Mouse (Mus musculus): ENCODE measurements around the gene Mta1.
A peak's percentile ranks its signal among the peaks of the same experiment; 100 is the strongest.

Mta1 gene

DNA sequence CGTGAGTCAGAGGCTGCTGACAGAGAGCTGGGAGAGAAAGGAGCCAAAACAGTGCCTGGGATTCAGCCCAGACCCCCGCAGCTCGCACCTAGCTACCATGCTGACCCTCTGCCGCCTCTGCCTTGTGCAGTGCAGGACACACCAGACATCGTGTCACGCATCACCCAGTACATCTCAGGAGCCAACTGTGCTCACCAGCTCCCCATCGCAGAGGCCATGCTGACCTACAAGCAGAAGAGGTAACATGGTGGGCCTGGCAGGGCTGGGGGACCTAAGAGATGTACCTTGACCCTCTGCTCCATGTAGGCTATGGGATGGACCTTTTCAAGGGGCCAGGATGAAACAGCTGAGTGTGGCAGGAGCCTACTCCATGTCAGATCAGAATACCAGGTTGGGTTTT is 34.4 kb upstream of the Mta1 start:
- Histone ChIP-seq H3K36me3 (ENCODE audit: insufficient read depth, low read length) (peaks cover 97% of the 10 kb centered on the region), H3K4me3 (replicated peaks; ENCODE audit: low read length) (no peak overlapping the region), H3K4me1 (replicated peaks; ENCODE audit: low read depth, low read length) (no peaks in the 10 kb centered on the region; the same call in 1 of the 2 replicates), H3K9me3 (ENCODE audit: low read length) (peaks cover 15% of the 10 kb centered on the region; the same call in 1 of the 2 replicates), H3K27me3 (ENCODE audit: insufficient read depth, low read length) (no peaks in the 10 kb centered on the region)
- no peak for TF ChIP-seq POU5F1 (IDR thresholded peaks at IDR 0.05; ENCODE audit: borderline replicate concordance, low read length)
- no peak for TF ChIP-seq CTCF (conservative IDR thresholded peaks at IDR 0.05; ENCODE audit: low read length)
- no peak for TF ChIP-seq NANOG (IDR thresholded peaks at IDR 0.05; ENCODE audit: borderline replicate concordance, low read length)

DNA sequence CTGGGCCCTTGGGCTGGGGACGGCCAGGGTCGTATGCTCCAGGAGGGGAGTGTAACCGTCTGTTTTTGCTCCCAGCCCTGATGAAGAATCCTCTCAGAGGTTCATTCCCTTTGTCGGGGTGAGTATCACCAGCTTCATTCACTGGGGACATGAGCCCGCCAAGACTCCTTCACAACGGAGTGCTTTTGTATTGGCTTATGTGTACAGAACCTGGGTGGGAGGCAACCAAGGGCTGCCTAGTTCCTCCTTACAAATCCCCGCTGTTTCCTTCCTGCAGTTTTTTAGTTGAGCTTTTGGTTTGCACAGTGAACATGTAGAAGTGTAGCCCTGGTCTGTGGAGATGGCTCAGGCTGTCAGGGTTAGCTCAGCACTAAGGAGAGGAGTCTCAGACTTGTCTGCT is 30.1 kb upstream of the Mta1 start:
- TF ChIP-seq NANOG (IDR thresholded peaks at IDR 0.05; ENCODE audit: borderline replicate concordance, low read length) (no peak), CTCF (conservative IDR thresholded peaks at IDR 0.05; ENCODE audit: low read length) (no peak), POU5F1 (IDR thresholded peaks at IDR 0.05; ENCODE audit: borderline replicate concordance, low read length) (no peak)
- Histone ChIP-seq H3K9me3 (ENCODE audit: low read length) (0 out of 2 replicates have a peak, but pooled peaks cover 6% of the 10 kb centered on the region), H3K36me3 (ENCODE audit: insufficient read depth, low read length) (peaks cover 90% of the 10 kb centered on the region), H3K4me1 (replicated peaks; ENCODE audit: low read depth, low read length) (peaks cover 6% of the 10 kb centered on the region), H3K4me3 (replicated peaks; ENCODE audit: low read length) (no peak overlapping the region), H3K27me3 (ENCODE audit: insufficient read depth, low read length) (no peaks in the 10 kb centered on the region)

DNA sequence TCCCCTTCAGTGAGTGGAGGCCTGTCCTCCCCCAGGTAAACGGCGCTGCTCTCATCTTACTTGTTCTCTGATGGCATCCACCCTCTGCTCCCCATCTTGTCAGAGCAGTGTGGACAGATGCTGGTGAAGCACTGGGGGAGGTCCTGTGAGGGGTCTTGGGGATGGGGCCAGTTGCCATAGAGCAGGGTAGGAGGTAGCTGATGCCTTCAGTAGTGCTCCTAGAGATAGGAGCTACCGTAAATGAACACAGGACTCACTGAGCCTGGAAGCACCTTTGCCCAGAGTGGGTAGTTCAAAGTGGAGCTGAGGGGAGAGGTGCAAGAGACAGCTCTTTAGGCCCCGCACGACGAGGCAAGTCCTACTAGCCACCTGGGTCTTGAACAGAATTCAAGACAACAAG is 28.7 kb upstream of the Mta1 start:
- TF ChIP-seq POU5F1 (IDR thresholded peaks at IDR 0.05; ENCODE audit: borderline replicate concordance, low read length): no peak
- TF ChIP-seq CTCF (conservative IDR thresholded peaks at IDR 0.05; ENCODE audit: low read length): no peak
- Histone ChIP-seq H3K36me3 (ENCODE audit: insufficient read depth, low read length) (peaks cover 76% of the 10 kb centered on the region), H3K9me3 (ENCODE audit: low read length) (0 out of 2 replicates have a peak, but pooled peaks cover 4% of the 10 kb centered on the region), H3K4me3 (replicated peaks; ENCODE audit: low read length) (no peak overlapping the region), H3K4me1 (replicated peaks; ENCODE audit: low read depth, low read length) (peaks cover 19% of the 10 kb centered on the region), H3K27me3 (ENCODE audit: insufficient read depth, low read length) (no peaks in the 10 kb centered on the region)

DNA sequence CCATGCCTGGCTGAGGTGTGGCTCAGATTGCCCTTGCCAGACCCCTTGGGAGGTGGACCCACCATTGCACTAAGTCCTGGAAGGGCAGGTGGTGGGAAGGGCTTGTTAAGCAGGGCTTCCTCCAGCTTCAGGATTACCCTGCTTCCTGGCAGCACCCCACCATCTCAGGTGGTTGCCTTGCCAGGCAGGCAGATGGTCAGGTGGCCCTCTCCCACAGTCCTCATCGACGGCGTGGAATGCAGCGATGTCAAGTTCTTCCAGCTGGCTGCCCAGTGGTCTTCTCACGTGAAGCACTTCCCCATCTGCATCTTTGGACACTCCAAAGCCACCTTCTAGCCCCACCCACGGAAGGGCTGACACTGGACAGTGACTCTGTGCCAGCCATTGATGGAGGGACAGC is 26.8 kb upstream of the Mta1 start:
- Histone ChIP-seq H3K36me3 (ENCODE audit: insufficient read depth, low read length) (peaks cover 58% of the 10 kb centered on the region), H3K9me3 (ENCODE audit: low read length) (no peaks in the 10 kb centered on the region), H3K4me1 (replicated peaks; ENCODE audit: low read depth, low read length) (peaks cover 33% of the 10 kb centered on the region), H3K27me3 (ENCODE audit: insufficient read depth, low read length) (no peaks in the 10 kb centered on the region), H3K4me3 (replicated peaks; ENCODE audit: low read length) (no peak overlapping the region)
- TF ChIP-seq CTCF (conservative IDR thresholded peaks at IDR 0.05; ENCODE audit: low read length) (no peak), NANOG (IDR thresholded peaks at IDR 0.05; ENCODE audit: borderline replicate concordance, low read length) (no peak), POU5F1 (IDR thresholded peaks at IDR 0.05; ENCODE audit: borderline replicate concordance, low read length) (no peak)

DNA sequence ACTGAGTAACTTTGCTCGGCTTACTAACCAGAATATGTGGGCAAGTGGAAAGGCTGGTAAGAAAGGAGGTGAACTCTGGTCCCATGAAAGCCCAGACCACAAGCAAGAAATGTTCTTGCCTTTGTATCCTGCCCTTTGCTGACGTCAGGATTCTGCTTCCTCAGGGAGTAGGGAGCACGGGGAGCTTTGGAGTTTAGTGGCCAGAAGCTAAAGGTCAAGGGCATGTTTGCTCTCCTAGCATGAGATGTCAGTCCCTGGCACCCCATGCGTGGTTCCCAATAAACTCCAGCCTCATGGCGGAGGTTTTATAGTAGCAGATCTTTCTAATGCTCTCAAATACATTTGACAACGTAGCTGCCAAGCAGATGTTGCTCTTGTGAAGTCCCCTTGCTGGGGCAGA is 26.3 kb upstream of the Mta1 start:
- TF ChIP-seq NANOG (IDR thresholded peaks at IDR 0.05; ENCODE audit: borderline replicate concordance, low read length) (no peak), CTCF (conservative IDR thresholded peaks at IDR 0.05; ENCODE audit: low read length) (no peak)
- no peaks in the 10 kb centered on the region for H3K9me3 ChIP-seq (ENCODE audit: low read length)
- peaks cover 33% of the 10 kb centered on the region for H3K4me1 ChIP-seq (replicated peaks; ENCODE audit: low read depth, low read length)
- H3K27me3 ChIP-seq (ENCODE audit: insufficient read depth, low read length): no peaks in the 10 kb centered on the region
- no peak overlapping the region for H3K4me3 ChIP-seq (replicated peaks; ENCODE audit: low read length)
- H3K36me3 ChIP-seq (ENCODE audit: insufficient read depth, low read length): peaks cover 53% of the 10 kb centered on the region

DNA sequence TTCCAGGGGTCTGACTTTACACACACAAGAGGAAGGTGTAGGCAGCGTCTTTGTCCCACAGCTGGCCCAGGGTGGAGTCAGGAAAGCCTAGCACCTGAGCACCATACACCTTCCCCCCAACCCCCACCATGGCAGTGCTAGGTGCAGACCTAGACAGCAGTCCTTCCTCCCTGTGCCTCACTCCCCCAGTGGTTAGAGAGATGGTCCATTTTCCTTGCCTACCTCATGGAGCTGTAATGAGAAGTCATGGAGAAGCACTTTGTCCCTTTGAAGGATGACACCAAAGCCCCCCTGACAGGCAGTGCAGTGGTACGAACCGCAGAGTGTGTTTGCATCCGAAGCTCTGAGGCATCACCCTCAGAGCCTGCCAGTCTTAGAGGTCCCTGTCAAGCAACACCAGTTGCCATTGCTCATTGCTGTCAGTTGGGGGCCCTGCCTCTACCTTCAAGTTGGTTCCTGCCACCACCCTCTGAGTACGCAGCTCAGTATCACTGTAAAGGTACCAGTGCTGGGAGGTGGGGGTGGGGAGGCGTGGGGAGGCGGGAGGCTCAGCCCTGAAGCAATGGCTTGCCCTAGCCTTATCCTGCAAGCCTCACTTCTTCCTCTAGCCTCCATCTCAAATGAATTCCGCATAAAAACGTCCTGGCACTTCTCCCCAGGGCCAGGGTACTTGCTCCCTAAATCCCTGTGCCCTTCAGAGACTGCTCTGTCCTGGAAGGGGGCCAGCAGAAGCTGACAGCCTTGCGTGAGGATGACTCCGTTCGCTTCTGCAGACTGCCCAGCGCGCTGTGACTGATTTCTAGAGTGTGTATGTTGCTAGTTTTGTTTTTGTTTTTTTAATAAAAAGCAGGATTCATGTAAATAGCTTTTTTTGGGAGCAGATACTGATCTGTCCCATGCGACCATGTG is 24.4 kb upstream of the Mta1 start:
- H3K27me3 ChIP-seq (ENCODE audit: insufficient read depth, low read length): no peaks in the 10 kb centered on the region
- H3K36me3 ChIP-seq (ENCODE audit: insufficient read depth, low read length): peaks cover 36% of the 10 kb centered on the region
- TF ChIP-seq POU5F1 (IDR thresholded peaks at IDR 0.05; ENCODE audit: borderline replicate concordance, low read length) (no peak), NANOG (IDR thresholded peaks at IDR 0.05; ENCODE audit: borderline replicate concordance, low read length) (no peak), CTCF (conservative IDR thresholded peaks at IDR 0.05; ENCODE audit: low read length) (no peak)
- H3K9me3 ChIP-seq (ENCODE audit: low read length): no peaks in the 10 kb centered on the region
- peaks cover 33% of the 10 kb centered on the region for H3K4me1 ChIP-seq (replicated peaks; ENCODE audit: low read depth, low read length)
- peak overlapping the region; percentile 80 for H3K4me3 ChIP-seq (replicated peaks; ENCODE audit: low read length)

DNA sequence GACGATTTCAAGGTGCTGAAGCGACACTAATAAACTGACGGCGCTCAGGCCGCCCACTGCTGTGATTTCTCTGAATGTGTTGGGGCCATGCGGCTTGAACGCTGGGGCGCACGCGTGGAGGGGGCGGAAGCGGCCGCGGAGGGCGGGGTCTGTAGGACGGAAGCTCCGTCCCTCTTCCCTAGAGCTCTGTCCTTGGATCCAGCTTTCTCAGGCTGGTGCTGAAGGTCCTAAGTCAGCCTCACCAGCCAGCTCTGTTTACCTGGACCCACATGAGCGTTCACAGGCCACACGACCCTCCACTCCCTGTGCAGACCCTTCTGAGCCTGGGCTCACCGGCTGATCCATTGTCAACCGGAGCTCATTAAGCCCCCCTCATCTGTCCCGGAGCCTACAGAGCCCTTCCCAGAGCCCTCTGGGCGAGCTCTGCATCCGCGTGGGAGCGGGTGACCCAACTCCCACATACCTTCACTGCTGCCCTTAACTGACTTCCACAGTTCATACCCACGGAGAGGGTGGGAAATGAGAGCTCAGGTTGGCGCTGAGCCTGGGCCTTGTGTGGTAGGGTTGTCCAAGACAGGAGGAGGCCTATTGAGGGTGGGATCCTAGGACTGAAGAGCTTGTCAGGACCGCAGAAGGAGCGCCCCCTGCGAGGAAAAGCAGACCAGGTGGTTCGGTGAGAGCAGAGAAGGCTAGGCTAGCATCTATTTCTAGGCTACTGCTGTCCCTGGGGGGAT is 23.6 kb upstream of the Mta1 start, which contains the start of gene Tex22:
Gene Tex22 (plus strand): TSS at position 174 of the 734 bp plus-strand sequence.
- no peak for TF ChIP-seq NANOG (IDR thresholded peaks at IDR 0.05; ENCODE audit: borderline replicate concordance, low read length)
- TF ChIP-seq POU5F1 (IDR thresholded peaks at IDR 0.05; ENCODE audit: borderline replicate concordance, low read length): no peak
- Histone ChIP-seq H3K9me3 (ENCODE audit: low read length) (no peaks in the 10 kb centered on the region), H3K27me3 (ENCODE audit: insufficient read depth, low read length) (no peaks in the 10 kb centered on the region), H3K4me3 (replicated peaks; ENCODE audit: low read length) (peak within 1 kb of the TSS; percentile 80), H3K4me1 (replicated peaks; ENCODE audit: low read depth, low read length) (peaks cover 33% of the 10 kb centered on the region), H3K36me3 (ENCODE audit: insufficient read depth, low read length) (peaks cover 28% of the 10 kb centered on the region)

DNA sequence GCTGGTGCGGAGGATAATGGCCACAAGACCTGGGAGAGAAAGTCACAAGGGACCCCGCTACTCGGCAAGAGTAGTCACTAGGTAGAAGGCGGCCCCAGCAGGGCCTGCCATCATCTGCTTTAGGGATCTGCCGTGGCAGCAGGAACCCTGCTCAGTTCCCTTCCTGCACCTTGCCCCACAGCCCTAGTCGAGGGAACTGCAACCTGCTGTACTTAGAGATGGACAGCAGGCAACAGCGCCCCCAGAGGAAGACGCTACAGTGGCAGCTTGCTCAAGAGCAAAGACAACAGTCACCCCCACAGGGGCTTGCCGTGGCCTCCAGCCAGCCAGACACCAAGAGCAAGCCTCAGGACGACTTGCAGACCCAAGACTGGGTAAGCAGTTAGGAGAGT is 23.0 kb upstream of the Mta1 start:
- Histone ChIP-seq H3K27me3 (ENCODE audit: insufficient read depth, low read length) (no peaks in the 10 kb centered on the region), H3K36me3 (ENCODE audit: insufficient read depth, low read length) (peaks cover 22% of the 10 kb centered on the region), H3K9me3 (ENCODE audit: low read length) (no peaks in the 10 kb centered on the region), H3K4me3 (replicated peaks; ENCODE audit: low read length) (peak overlapping the region; percentile 80), H3K4me1 (replicated peaks; ENCODE audit: low read depth, low read length) (peaks cover 33% of the 10 kb centered on the region)
- TF ChIP-seq POU5F1 (IDR thresholded peaks at IDR 0.05; ENCODE audit: borderline replicate concordance, low read length): no peak
- TF ChIP-seq CTCF (conservative IDR thresholded peaks at IDR 0.05; ENCODE audit: low read length): peak; percentile 85
